Mouse (Mus musculus): ENCODE measurements around the gene Olfr401.
A peak's percentile ranks its signal among the peaks of the same experiment; 100 is the strongest.
"Not testable (repeated sequence)": the region's sequence is repeated elsewhere in the genome, so short reads cannot be mapped to it uniquely, and the experiment has no call there.

Gene Olfr401

DNA sequence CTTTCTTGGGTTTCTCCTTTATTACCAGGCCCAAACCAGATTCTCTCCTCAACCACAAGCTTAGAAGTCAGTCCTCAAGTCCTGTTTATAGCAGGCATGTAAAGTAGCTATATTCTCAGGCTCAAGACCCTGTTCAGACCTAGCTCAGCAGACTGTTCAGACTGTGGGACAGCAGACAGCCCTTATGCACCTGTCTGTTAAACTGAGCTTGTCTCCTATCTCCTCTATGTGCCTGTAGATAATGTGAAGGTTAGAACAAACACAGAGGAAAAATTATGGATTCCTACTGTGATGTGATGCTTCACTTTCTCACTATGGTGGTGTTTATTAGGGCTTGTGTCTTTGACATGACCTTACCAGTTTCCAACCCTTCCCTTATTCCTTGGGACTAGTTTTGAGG is at the start of gene Olfr401:
Gene Olfr401 (plus strand): TSS at position 301 of the 400 bp plus-strand sequence.
- no peak for DNase-seq

DNA sequence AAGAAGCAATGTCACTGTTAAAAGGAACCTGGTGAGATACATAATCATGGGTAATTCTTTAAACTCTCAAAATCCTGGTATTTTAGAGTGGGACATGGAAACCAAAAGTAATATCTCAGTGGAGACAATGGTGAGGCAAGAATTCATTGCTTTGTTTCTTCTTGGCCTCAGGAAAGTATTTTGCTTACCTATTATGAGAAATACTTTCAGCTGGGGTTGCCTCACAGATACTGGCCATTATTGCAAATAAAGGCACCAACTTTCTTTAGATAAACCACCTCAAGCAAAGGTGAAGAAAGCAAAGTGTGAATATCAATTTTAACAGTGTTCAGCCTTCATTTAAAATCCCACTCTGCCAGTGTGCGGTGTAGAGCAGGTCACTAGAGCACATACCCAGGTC is 43.9 kb upstream of the Olfr401 start, which contains the start of gene Zfp616:
Gene Zfp616 (plus strand): TSS at position 301 of the 400 bp plus-strand sequence.
- no peak for DNase-seq

DNA sequence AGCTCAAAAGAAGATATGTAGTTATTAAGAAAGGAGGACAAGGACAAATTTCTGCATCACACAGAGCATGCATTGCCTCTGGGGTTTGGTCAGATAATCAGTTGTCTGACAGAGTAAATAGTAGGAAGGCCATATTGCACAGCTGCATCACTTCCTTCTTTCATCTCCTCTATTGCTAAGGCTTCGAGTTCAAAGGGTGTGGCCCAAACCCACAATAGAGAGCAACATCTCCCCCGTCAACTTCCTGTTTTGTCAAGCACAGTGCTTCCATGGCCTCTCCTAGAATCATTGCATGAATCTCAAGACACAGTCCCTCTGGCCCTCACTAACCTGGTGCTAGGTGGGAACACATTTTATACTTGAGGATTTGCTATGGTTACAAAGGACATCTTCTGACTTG is 12.8 kb upstream of the Olfr401 start:
- no peak for DNase-seq

DNA sequence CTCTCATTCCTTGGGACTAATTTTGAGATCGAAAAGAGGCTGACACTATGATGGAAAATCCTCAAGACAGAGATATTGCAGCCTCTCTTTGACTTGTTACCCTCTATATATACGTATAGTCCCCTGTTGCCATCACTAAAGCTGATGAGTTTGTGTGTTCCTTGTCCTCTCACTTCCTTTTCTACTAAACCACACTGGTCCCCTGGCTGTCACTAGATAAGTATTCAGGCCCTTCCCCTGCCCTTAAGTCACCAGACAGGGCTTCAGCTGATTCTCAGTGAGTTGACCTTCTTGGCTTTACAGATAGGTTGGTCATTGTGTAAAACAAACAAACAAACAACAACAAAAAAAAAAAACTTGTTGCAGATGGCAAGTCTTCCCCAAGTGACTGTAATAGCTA is 12.0 kb upstream of the Olfr401 start:
- DNase-seq, result no peak

DNA sequence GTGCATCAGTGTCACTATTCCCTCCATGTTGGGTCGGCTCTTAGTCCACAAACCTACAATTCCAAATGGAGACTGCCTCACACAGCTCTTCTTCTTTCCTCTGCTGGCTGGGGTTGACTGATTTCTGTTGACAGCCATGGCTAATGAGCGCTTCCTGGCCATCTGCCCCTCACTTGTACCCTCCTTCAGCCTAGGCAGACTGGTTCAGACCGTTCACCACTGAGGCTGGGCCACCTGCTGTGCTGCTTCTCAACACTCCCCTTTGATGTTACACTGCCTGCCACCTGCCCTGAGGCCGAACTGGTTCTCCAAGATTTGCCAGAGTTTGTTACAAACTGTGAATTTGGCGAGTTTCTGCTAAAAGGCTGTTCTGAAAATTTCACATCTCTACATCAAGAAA is 8.4 kb upstream of the Olfr401 start:
- DNase-seq, result peak in 1 of 2 experiments; percentile 5

DNA sequence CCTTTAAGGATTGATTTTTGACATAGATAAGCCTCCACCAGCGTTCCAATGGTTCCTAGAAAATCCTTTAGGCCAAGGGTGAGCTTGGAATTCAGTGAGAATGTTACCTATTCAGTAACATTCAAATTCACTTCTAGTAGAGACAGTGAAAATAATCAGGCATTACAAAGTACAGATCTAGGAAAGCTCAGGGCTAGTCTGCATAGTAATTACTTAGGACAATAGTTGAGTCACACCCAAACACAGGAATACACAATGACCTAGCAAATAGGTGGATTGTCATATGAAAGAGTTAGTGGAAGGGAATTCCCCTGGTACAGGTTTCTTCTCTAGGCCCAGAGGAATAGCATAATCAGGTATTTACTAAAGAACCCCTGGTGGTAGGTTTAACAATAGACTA is 26.5 kb downstream of the Olfr401 start:
- not testable (repeated sequence) for DNase-seq

DNA sequence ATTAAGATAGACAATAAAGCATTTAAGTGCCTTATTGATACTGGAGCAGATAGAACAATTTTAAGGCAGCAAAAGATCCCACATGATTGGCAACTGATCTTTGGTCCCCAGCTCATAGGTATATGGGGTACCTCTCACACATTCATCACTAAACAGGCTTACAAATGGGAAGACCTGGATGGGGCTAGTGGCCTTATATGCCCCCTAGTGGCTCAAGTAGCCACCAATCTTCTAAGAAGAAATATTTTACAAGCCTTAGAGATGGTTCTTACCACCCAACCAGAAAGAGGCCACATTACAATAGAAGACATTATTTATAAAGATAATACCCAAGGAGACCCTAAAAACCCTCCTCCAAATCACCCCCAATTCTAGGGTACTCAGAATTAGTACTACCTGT is 32.4 kb downstream of the Olfr401 start:
- DNase-seq, result no peak

DNA sequence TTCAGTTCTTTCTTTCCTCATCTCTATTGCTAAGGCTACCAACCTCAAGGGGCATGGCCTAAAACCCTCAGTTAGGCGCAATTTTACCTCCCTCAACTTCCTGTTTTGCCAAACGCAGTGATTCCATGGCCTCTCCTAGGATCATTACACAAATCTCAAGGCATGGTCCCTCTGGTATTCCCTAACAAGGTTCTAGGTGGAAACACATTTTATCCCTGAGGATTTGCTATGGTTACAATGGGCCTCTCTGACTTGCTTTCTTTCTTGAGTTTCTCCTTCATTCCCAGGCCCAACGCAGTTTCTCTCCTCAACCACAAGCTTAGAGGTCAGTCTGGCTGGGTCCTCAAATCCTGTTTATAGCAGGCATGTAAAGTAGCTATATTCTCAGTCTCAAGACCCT is 39.7 kb downstream of the Olfr401 start, which contains the start of gene Olfr402:
Gene Olfr402 (plus strand): TSS at position 301 of the 400 bp plus-strand sequence.
- DNase-seq, result no peak

DNA sequence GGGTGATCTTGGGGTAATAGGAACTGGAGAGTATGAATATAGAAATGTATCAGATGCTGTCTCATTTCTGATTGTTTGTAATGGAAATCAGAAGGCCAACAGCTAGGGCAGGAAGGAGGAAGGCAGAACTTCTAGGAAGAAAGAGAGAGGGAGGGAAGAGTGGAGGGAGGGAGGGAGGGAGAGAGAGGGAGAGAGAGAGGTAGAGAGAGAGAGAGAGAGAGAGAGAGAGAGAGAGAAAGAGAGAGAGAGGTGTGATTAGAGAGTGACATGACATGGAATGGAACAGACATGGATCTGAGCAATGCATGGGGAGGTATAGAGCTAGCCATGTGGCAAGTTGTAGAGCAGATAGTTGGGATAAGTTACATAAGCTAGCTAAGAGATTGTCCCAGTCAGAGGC is 55.3 kb downstream of the Olfr401 start:
- no peak for DNase-seq

Data from cerebellum, postnatal 25 days (tissue).